Mouse (Mus musculus) kidney, postnatal 0 days (tissue): ENCODE measurements around the gene Arhgap19. TPM values are rescaled to one million over a fixed set of nuclear protein-coding genes. Genes with fewer than 3 reads are reported as not detected.

Source experiments
- ATAC-seq: fragments of 200-750 bp; cut with Nextera tagmentation; replicated peaks from 2 replicates; pipeline ENCODE4 v1.8.0; 2017; ENCODE audit warnings: low read depth, moderate number of reproducible peaks, moderate TSS enrichment, moderate library complexity; ENCODE audit not compliant: low FRiP score
- DNase-seq: peaks from one replicate; pipeline ENCODE4 v3.0.0-alpha.2; 2016; ENCODE audit warnings: low spot score
- H3K27ac ChIP-seq: fragments of 300-500 bp; sonication (generic); 2 replicates; pipeline ENCODE4 v1.5.1; 2014; ENCODE audit warnings: mild to moderate bottlenecking
- H3K27me3 ChIP-seq: fragments of 300-500 bp; sonication (generic); 2 replicates; pipeline ENCODE4 v1.6.1; 2014; ENCODE audit warnings: low read length, mixed read lengths; ENCODE audit not compliant: insufficient read depth
- H3K36me3 ChIP-seq: fragments of 300-500 bp; sonication (generic); 2 replicates; pipeline ENCODE4 v1.6.1; 2014; ENCODE audit warnings: low read length, mixed read lengths; ENCODE audit not compliant: insufficient read depth
- H3K4me1 ChIP-seq: fragments of 300-500 bp; sonication (generic); replicated peaks from 2 replicates; pipeline ENCODE4 v1.6.1; 2014; ENCODE audit warnings: antibody characterized with exemption, low read length, mixed read lengths; ENCODE audit not compliant: insufficient read depth
- H3K4me2 ChIP-seq: fragments of 300-500 bp; sonication (generic); 2 replicates; pipeline ENCODE4 v1.6.1; 2014; ENCODE audit warnings: mild to moderate bottlenecking, low read length, moderate library complexity, mixed read lengths
- H3K4me3 ChIP-seq: fragments of 300-500 bp; sonication (generic); replicated peaks from 2 replicates; pipeline ENCODE4 v1.5.1; 2014; ENCODE audit warnings: low read depth, low read length
- H3K9ac ChIP-seq: fragments of 300-500 bp; sonication (generic); 2 replicates; pipeline ENCODE4 v1.6.1; 2014; ENCODE audit warnings: low read depth, low read length
- H3K9me3 ChIP-seq: fragments of 300-500 bp; sonication (generic); replicated peaks from 2 replicates; pipeline ENCODE4 v1.6.1; 2016; ENCODE audit warnings: low read length, inconsistent platforms, mixed read lengths
- CTCF ChIP-seq: IDR thresholded peaks from 2 replicates; pipeline ENCODE4 v1.5.1; 2016; ENCODE audit warnings: antibody characterized with exemption, low read depth, mild to moderate bottlenecking, moderate library complexity
- WGBS: fragments of 180-500 bp; shearing (Covaris S2); extraction: QIAGEN DNeasy Blood & Tissue Kit; methylation state at CpG from one replicate; pipeline ENCODE4 v1.1.7; 2014; 5-methylcytosine and 5-hydroxymethylcytosine counted together
- polyA plus RNA-seq: library from polyadenylated mRNA; unstranded; fragments of >200 nt; fragmentation: Nextera tagmentation; extraction: Ambion mirVana; gene quantifications from 2 replicates; pipeline ENCODE4 v1.2.1, GENCODE M21; 2015

Gene Arhgap19
- polyA plus RNA-seq, 1 experiment from 2014 or later = 9.5 TPM

GRCm38 (mm10) chr19:41759765-41760164 is 42.1 kb downstream of the Arhgap19 start:
- Histone ChIP-seq H3K9me3 (no peaks in the 10 kb centered on the region), H3K4me1 (no peaks in the 10 kb centered on the region), H3K9ac (no peak overlapping the region), H3K27me3 (no peaks in the 10 kb centered on the region), H3K4me3 (no peak overlapping the region), H3K27ac (no peak overlapping the region), H3K36me3 (no peaks in the 10 kb centered on the region), H3K4me2 (no peak overlapping the region)
- WGBS = 85% methylated on average over 6 of the region's 6 CpGs
- no peak for DNase-seq
- TF ChIP-seq CTCF = peak; percentile 36; the same call in 1 of the 2 replicates
- ATAC-seq = no peak

GRCm38 (mm10) chr19:41759270-41759669 is 42.6 kb downstream of the Arhgap19 start:
- 86% methylated on average over 5 of the region's 5 CpGs for WGBS
- Histone ChIP-seq H3K4me2 (no peak overlapping the region), H3K27me3 (no peaks in the 10 kb centered on the region), H3K27ac (no peak overlapping the region), H3K9me3 (no peaks in the 10 kb centered on the region), H3K36me3 (no peaks in the 10 kb centered on the region), H3K4me1 (no peaks in the 10 kb centered on the region), H3K4me3 (no peak overlapping the region), H3K9ac (no peak overlapping the region)
- no peak for DNase-seq
- no peak for TF ChIP-seq CTCF
- no peak for ATAC-seq

GRCm38 (mm10) chr19:41754760-41755159 is 47.1 kb downstream of the Arhgap19 start:
- ATAC-seq (no peak), DNase-seq (no peak)
- H3K4me3 ChIP-seq = no peak overlapping the region
- H3K36me3 ChIP-seq = no peaks in the 10 kb centered on the region
- WGBS = 68% methylated on average over 15 of the region's 15 CpGs
- TF ChIP-seq CTCF = no peak
- H3K9me3 ChIP-seq = no peaks in the 10 kb centered on the region
- no peaks in the 10 kb centered on the region for H3K4me1 ChIP-seq
- no peak overlapping the region for H3K4me2 ChIP-seq
- H3K27ac ChIP-seq = no peak overlapping the region
- no peaks in the 10 kb centered on the region for H3K27me3 ChIP-seq
- no peak overlapping the region for H3K9ac ChIP-seq

- no peak overlapping the region for H3K4me3 ChIP-seq
- 79% methylated on average over 11 of the region's 11 CpGs for WGBS
- H3K9me3 ChIP-seq = no peaks in the 10 kb centered on the region
- H3K4me1 ChIP-seq = no peaks in the 10 kb centered on the region
- no peak overlapping the region for H3K4me2 ChIP-seq
- no peak for DNase-seq
- ATAC-seq = no peak
- peak; percentile 35; the same call in 1 of the 2 replicates for TF ChIP-seq CTCF
- H3K27me3 ChIP-seq = no peaks in the 10 kb centered on the region
- no peak overlapping the region for H3K9ac ChIP-seq
- no peaks in the 10 kb centered on the region for H3K36me3 ChIP-seq
- H3K27ac ChIP-seq = no peak overlapping the region
Measured at GRCm38 (mm10) chr19:41751906-41752305, 49.9 kb downstream of the Arhgap19 start.

GRCm38 (mm10) chr19:41747436-41747835 is 54.4 kb downstream of the Arhgap19 start:
- Histone ChIP-seq H3K27me3 (peaks cover 11% of the 10 kb centered on the region; the same call in 1 of the 2 replicates), H3K9me3 (no peaks in the 10 kb centered on the region), H3K4me1 (peaks cover 15% of the 10 kb centered on the region; the same call in 1 of the 2 replicates), H3K9ac (no peak overlapping the region), H3K4me3 (no peak overlapping the region), H3K36me3 (no peaks in the 10 kb centered on the region), H3K27ac (no peak overlapping the region), H3K4me2 (no peak overlapping the region)
- no peak for TF ChIP-seq CTCF
- DNase-seq = no peak
- ATAC-seq = no peak
- 91% methylated on average over 14 of the region's 14 CpGs for WGBS

GRCm38 (mm10) chr19:41745941-41746557 is 55.8 kb downstream of the Arhgap19 start:
- no peaks in the 10 kb centered on the region for H3K36me3 ChIP-seq
- H3K9ac ChIP-seq = no peak overlapping the region
- DNase-seq (peak; percentile 33), ATAC-seq (peak; percentile 76)
- H3K4me3 ChIP-seq = no peak overlapping the region
- H3K4me2 ChIP-seq = no peak overlapping the region
- no peak for TF ChIP-seq CTCF
- H3K9me3 ChIP-seq = no peaks in the 10 kb centered on the region
- H3K27me3 ChIP-seq = peaks cover 17% of the 10 kb centered on the region; the same call in 1 of the 2 replicates
- peaks cover 19% of the 10 kb centered on the region; the same call in 1 of the 2 replicates for H3K4me1 ChIP-seq
- 42% methylated on average over 15 of the region's 15 CpGs for WGBS
- H3K27ac ChIP-seq = peak overlapping the region; percentile 31; the same call in 1 of the 2 replicates
